Mouse (Mus musculus): ENCODE data around the gene Sall4. TPM values are rescaled to one million over a fixed set of nuclear protein-coding genes. Genes with fewer than 3 reads are reported as not detected.

Sall4 gene
- polyA plus RNA-seq, 1 experiment from 2014 or later: 10.9 TPM

DNA sequence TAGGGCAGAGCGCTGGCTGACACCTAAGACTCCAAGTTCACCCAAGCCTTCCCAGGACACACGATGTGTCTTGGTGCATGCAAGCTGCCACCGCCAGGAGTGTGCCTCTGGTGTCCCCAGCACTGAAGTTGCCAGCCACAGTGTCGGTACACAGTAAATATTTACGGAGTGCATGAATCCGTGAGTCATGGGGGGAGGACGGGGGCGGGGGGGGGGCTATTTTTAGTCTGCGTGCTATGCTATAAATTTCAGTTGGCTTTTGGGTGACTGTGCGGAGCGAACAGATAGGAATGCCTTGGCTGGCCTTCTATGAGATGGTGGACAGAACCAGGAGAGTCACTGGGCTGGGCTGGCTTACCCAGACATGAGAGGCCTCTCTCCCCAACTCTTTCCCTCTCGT is 39.7 kb downstream of the Sall4 start:
- Histone ChIP-seq H3K27ac (ENCODE audit: low read depth, low read length) (no peak overlapping the region), H3K9ac (ENCODE audit: low read length) (no peak overlapping the region), H3K9me3 (ENCODE audit: control insufficient read depth, low read length) (no peaks in the 10 kb centered on the region), H3K4me2 (ENCODE audit: low read depth, low read length, severe bottlenecking) (no peak overlapping the region), H3K27me3 (ENCODE audit: control insufficient read depth, insufficient read depth, low read length) (no peaks in the 10 kb centered on the region), H3K4me1 (replicated peaks; ENCODE audit: control insufficient read depth, insufficient read depth, low read length) (peaks cover 3% of the 10 kb centered on the region; the same call in 1 of the 2 replicates), H3K4me3 (ENCODE audit: low read depth, low read length) (no peak overlapping the region), H3K36me3 (ENCODE audit: control insufficient read depth, insufficient read depth, low read length) (no peaks in the 10 kb centered on the region)
- 91% methylated on average over 12 of the region's 12 CpGs for WGBS
- no peak for DNase-seq (ENCODE audit: low spot score)
- no peak for ATAC-seq (replicated peaks; ENCODE audit: low FRiP score)

DNA sequence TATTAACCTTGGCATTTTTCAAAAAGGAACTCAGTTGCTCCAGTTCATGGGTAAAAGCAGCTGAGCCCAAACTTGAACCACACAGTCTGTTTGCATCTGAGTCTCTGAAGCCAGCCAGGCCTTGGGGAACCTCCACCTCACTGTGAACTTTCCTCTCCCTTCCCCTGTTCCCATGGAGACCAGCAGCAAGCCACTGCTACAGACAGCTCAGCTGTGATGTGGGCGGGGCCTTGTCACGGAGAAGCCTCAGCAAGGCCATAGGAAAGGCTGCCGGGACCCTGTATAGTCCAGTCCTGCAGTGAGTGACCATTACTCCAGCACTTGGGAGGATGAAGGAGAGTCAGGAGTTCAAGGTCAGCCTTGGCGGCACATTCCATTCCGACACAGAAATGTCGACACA is 41.7 kb downstream of the Sall4 start:
- H3K27ac ChIP-seq (ENCODE audit: low read depth, low read length): no peak overlapping the region
- ATAC-seq (replicated peaks; ENCODE audit: low FRiP score) (peak; percentile 89), DNase-seq (ENCODE audit: low spot score) (peak; percentile 75)
- 58% methylated on average over 6 of the region's 6 CpGs for WGBS
- no peaks in the 10 kb centered on the region for H3K9me3 ChIP-seq (ENCODE audit: control insufficient read depth, low read length)
- no peaks in the 10 kb centered on the region for H3K36me3 ChIP-seq (ENCODE audit: control insufficient read depth, insufficient read depth, low read length)
- no peaks in the 10 kb centered on the region for H3K27me3 ChIP-seq (ENCODE audit: control insufficient read depth, insufficient read depth, low read length)
- H3K9ac ChIP-seq (ENCODE audit: low read length): no peak overlapping the region
- H3K4me3 ChIP-seq (ENCODE audit: low read depth, low read length): no peak overlapping the region
- H3K4me2 ChIP-seq (ENCODE audit: low read depth, low read length, severe bottlenecking): no peak overlapping the region
- H3K4me1 ChIP-seq (replicated peaks; ENCODE audit: control insufficient read depth, insufficient read depth, low read length): peaks cover 3% of the 10 kb centered on the region; the same call in 1 of the 2 replicates

DNA sequence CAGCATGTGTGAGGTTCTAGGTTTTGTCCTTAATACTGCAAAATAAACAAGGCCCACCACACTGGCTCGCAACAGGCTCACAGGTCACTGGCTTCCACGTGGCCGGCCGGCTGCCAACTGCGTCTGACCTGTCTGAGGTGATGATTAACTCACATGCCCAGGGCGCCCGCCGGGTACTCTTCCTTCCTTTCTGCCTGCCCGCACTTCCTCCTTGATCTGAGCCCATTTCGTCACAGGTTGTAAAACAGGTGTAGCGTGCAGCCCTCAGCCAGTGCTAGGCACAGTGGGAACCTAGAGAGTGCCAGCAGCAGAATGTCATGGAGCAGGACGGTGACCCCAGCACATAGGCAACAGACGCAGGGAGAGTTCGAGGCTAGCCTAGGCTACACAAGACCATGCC is 46.4 kb downstream of the Sall4 start:
- H3K36me3 ChIP-seq (ENCODE audit: control insufficient read depth, insufficient read depth, low read length): no peaks in the 10 kb centered on the region
- no peaks in the 10 kb centered on the region for H3K9me3 ChIP-seq (ENCODE audit: control insufficient read depth, low read length)
- no peak overlapping the region for H3K4me3 ChIP-seq (ENCODE audit: low read depth, low read length)
- H3K27me3 ChIP-seq (ENCODE audit: control insufficient read depth, insufficient read depth, low read length): no peaks in the 10 kb centered on the region
- 91% methylated on average over 14 of the region's 14 CpGs for WGBS
- no peak for ATAC-seq (replicated peaks; ENCODE audit: low FRiP score)
- no peak overlapping the region for H3K27ac ChIP-seq (ENCODE audit: low read depth, low read length)
- no peak for DNase-seq (ENCODE audit: low spot score)
- no peak overlapping the region for H3K9ac ChIP-seq (ENCODE audit: low read length)
- H3K4me2 ChIP-seq (ENCODE audit: low read depth, low read length, severe bottlenecking): no peak overlapping the region
- H3K4me1 ChIP-seq (replicated peaks; ENCODE audit: control insufficient read depth, insufficient read depth, low read length): 0 out of 2 replicates have a peak, but pooled peaks cover 2% of the 10 kb centered on the region

DNA sequence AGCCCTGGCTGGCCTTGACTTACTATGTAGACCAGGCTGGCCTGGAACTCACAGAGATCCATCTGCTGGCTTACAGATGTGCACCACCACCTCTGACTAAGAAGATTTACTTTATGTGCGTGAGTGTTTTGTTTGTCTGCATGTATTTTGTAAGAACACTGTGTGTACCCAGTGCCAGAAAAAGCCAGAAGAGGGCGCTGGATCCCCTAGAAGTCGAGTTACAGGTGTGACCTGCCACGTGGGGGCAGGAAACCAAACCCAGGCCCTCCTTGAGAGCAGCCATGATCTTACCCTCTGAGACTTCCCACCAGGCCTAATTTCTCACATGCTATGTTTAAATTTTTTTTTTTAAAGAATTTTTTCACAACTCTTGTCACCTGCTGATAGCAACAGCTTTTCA is 48.0 kb downstream of the Sall4 start:
- no peak for ATAC-seq (replicated peaks; ENCODE audit: low FRiP score)
- 69% methylated on average over 4 of the region's 4 CpGs for WGBS

DNA sequence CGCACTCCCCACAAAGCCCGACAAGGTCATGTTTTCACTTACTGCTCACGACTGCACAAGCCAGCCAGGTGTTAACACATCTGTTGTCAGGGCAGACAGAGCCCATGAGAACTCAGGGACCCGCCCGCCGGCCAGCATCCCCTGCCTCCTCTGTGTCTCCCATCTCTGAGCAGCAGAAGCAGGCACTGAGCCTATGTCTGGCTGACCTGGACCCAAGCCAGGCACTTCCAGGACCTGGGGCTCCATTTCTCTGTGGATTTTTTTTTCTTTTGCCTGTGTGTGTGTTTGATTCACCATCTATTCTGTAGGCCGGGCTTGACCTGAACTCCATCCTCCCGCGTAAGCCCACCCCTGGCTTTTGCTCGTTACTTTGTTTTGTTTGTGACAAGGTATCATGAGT is 49.0 kb downstream of the Sall4 start:
- no peak for DNase-seq (ENCODE audit: low spot score)
- Histone ChIP-seq H3K27me3 (ENCODE audit: control insufficient read depth, insufficient read depth, low read length) (no peaks in the 10 kb centered on the region), H3K4me3 (ENCODE audit: low read depth, low read length) (no peak overlapping the region), H3K4me1 (replicated peaks; ENCODE audit: control insufficient read depth, insufficient read depth, low read length) (0 out of 2 replicates have a peak, but pooled peaks cover 2% of the 10 kb centered on the region), H3K27ac (ENCODE audit: low read depth, low read length) (no peak overlapping the region), H3K4me2 (ENCODE audit: low read depth, low read length, severe bottlenecking) (no peak overlapping the region), H3K9me3 (ENCODE audit: control insufficient read depth, low read length) (no peaks in the 10 kb centered on the region), H3K9ac (ENCODE audit: low read length) (no peak overlapping the region), H3K36me3 (ENCODE audit: control insufficient read depth, insufficient read depth, low read length) (no peaks in the 10 kb centered on the region)
- WGBS: 80% methylated on average over 10 of the region's 10 CpGs
- no peak for ATAC-seq (replicated peaks; ENCODE audit: low FRiP score)

More for the DNA sequence above, 48.0 kb downstream of the Sall4 start:
- no peaks in the 10 kb centered on the region for H3K9me3 ChIP-seq (ENCODE audit: control insufficient read depth, low read length)
- DNase-seq (ENCODE audit: low spot score): no peak
- H3K9ac ChIP-seq (ENCODE audit: low read length): no peak overlapping the region
- 0 out of 2 replicates have a peak, but pooled peaks cover 2% of the 10 kb centered on the region for H3K4me1 ChIP-seq (replicated peaks; ENCODE audit: control insufficient read depth, insufficient read depth, low read length)
- H3K4me3 ChIP-seq (ENCODE audit: low read depth, low read length): no peak overlapping the region
- no peaks in the 10 kb centered on the region for H3K36me3 ChIP-seq (ENCODE audit: control insufficient read depth, insufficient read depth, low read length)
- no peaks in the 10 kb centered on the region for H3K27me3 ChIP-seq (ENCODE audit: control insufficient read depth, insufficient read depth, low read length)
- H3K27ac ChIP-seq (ENCODE audit: low read depth, low read length): no peak overlapping the region
- no peak overlapping the region for H3K4me2 ChIP-seq (ENCODE audit: low read depth, low read length, severe bottlenecking)

- ATAC-seq (replicated peaks; ENCODE audit: low FRiP score) (no peak), DNase-seq (ENCODE audit: low spot score) (no peak)
- H3K27ac ChIP-seq (ENCODE audit: low read depth, low read length): no peak overlapping the region
- H3K9ac ChIP-seq (ENCODE audit: low read length): no peak overlapping the region
- H3K36me3 ChIP-seq (ENCODE audit: control insufficient read depth, insufficient read depth, low read length): no peaks in the 10 kb centered on the region
- H3K27me3 ChIP-seq (ENCODE audit: control insufficient read depth, insufficient read depth, low read length): no peaks in the 10 kb centered on the region
- WGBS: 79% methylated on average over 2 of the region's 2 CpGs
- no peaks in the 10 kb centered on the region for H3K9me3 ChIP-seq (ENCODE audit: control insufficient read depth, low read length)
- no peak overlapping the region for H3K4me2 ChIP-seq (ENCODE audit: low read depth, low read length, severe bottlenecking)
- no peak overlapping the region for H3K4me3 ChIP-seq (ENCODE audit: low read depth, low read length)
- H3K4me1 ChIP-seq (replicated peaks; ENCODE audit: control insufficient read depth, insufficient read depth, low read length): 0 out of 2 replicates have a peak, but pooled peaks cover 2% of the 10 kb centered on the region
Observed at GRCm38 (mm10) chr2:168718267-168718666, 49.5 kb downstream of the Sall4 start.

- ATAC-seq (replicated peaks; ENCODE audit: low FRiP score): no peak
- 87% methylated on average over 20 of the region's 20 CpGs for WGBS
- Histone ChIP-seq H3K9me3 (ENCODE audit: control insufficient read depth, low read length) (no peaks in the 10 kb centered on the region), H3K27ac (ENCODE audit: low read depth, low read length) (no peak overlapping the region), H3K9ac (ENCODE audit: low read length) (no peak overlapping the region), H3K36me3 (ENCODE audit: control insufficient read depth, insufficient read depth, low read length) (no peaks in the 10 kb centered on the region), H3K4me1 (replicated peaks; ENCODE audit: control insufficient read depth, insufficient read depth, low read length) (0 out of 2 replicates have a peak, but pooled peaks cover 1% of the 10 kb centered on the region), H3K4me3 (ENCODE audit: low read depth, low read length) (no peak overlapping the region), H3K27me3 (ENCODE audit: control insufficient read depth, insufficient read depth, low read length) (no peaks in the 10 kb centered on the region), H3K4me2 (ENCODE audit: low read depth, low read length, severe bottlenecking) (no peak overlapping the region)
- DNase-seq (ENCODE audit: low spot score): no peak
Observed at GRCm38 (mm10) chr2:168712199-168713176, 55.3 kb downstream of the Sall4 start.

GRCm38 (mm10) chr2:168710979-168711378 is 56.8 kb downstream of the Sall4 start:
- H3K9ac ChIP-seq (ENCODE audit: low read length): no peak overlapping the region
- no peaks in the 10 kb centered on the region for H3K4me1 ChIP-seq (replicated peaks; ENCODE audit: control insufficient read depth, insufficient read depth, low read length)
- H3K27ac ChIP-seq (ENCODE audit: low read depth, low read length): no peak overlapping the region
- no peaks in the 10 kb centered on the region for H3K9me3 ChIP-seq (ENCODE audit: control insufficient read depth, low read length)
- H3K27me3 ChIP-seq (ENCODE audit: control insufficient read depth, insufficient read depth, low read length): no peaks in the 10 kb centered on the region
- no peak overlapping the region for H3K4me2 ChIP-seq (ENCODE audit: low read depth, low read length, severe bottlenecking)
- ATAC-seq (replicated peaks; ENCODE audit: low FRiP score) (peak; percentile 24; the same call in 1 of the 2 replicates), DNase-seq (ENCODE audit: low spot score) (no peak)
- 83% methylated on average over 3 of the region's 3 CpGs for WGBS
- no peaks in the 10 kb centered on the region for H3K36me3 ChIP-seq (ENCODE audit: control insufficient read depth, insufficient read depth, low read length)
- no peak overlapping the region for H3K4me3 ChIP-seq (ENCODE audit: low read depth, low read length)

Data from forebrain, embryonic 11.5 days (tissue).